Mouse (Mus musculus): ENCODE measurements around the gene Hmgn3. TPM values are rescaled to one million over a fixed set of nuclear protein-coding genes. Genes with fewer than 3 reads are reported as not detected.
"Not testable (repeated sequence)": the region's sequence is repeated elsewhere in the genome, so short reads cannot be mapped to it uniquely, and the experiment has no call there.

Gene Hmgn3
- 10 to 100 TPM; 20.2 to 26.6 TPM for total RNA-seq (2021)
- long read RNA-seq, experiment 1, transcript Hmgn3-201 (6 exons, 862 nt), result major isoform, 21 of 39 reads
- long read RNA-seq, experiment 1, transcript Hmgn3-203 (5 exons, 1,391 nt), result minor isoform, 5 of 39 reads
- long read RNA-seq, experiment 1, transcript Hmgn3-202 (6 exons, 983 nt), result minor isoform, 5 of 39 reads
- long read RNA-seq, experiment 1, partial matches to known transcripts, result 1 of 39 reads
- long read RNA-seq, experiment 1, other reads (novel, unspliced or antisense), result 6 of 39 reads
- long read RNA-seq, experiment 2, transcript Hmgn3-201 (6 exons, 862 nt), result major isoform, 15 of 27 reads
- long read RNA-seq, experiment 2, transcript Hmgn3-202 (6 exons, 983 nt), result minor isoform, 5 of 27 reads
- long read RNA-seq, experiment 2, partial matches to known transcripts, result 2 of 27 reads
- long read RNA-seq, experiment 2, other reads (novel, unspliced or antisense), result 2 of 27 reads

DNA sequence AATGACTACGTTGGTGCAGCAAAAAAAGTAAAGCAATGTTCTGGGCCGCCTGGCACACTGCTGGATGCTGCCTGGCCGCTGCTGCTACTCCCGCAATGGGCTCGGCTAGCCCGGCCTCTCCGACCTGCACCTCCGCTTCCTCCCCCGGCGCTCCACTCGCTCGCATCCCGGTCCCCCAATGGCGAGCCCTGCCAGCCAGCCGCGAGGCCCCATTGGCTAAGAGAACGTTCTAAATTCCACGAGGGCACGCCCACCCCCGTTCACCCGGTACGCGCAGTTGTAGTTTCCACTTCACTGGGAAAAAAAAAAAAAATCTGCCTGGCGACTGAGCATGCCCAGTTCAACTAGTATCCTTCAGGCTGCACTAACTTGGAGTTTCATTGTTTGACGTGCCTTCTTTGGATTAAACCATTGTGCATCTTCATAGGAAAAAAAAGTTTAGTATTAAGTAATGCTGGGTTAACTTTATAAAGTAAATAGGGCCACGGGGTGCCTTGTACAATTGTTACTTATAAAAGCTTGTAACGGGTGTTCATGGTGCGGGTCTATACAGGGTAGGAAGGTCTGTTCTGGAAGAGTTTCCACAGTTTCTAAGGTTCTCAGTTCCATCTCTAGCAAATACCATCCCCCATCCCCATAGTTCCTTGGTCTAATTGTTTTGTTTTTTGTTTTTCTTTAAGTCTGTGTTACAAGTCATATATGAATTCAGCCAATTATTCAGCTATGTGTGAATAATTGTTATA, at the start of gene Hmgn3:
Gene Hmgn3 (minus strand): TSS at position 240 of the 743 bp plus-strand sequence.
- intact Hi-C loops (cut with DNase I), result no loop called here
- DNase-seq, result peak; percentile 87 to 88

DNA sequence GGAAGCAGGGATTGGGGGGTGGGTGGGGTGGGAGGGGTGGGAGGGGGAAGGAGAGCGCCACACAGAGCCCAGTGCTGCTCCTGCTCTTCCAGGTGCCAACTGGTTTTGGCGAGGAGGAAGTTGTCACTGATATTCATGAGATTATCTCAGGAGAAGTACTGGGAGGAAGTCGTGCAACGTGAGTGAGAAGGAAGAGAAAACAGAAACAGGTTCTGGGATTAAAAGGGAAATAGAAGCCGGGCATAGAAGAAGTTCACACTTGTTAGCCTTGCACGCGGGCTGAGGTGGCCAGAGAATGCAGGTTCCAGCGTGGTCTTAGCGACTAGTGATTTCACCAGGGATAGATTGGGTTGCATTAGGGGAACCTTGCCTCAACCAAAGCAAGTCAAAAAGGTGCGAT, 49.3 kb upstream of the Hmgn3 start:
- DNase-seq, result no peak
- intact Hi-C loops (cut with DNase I), result no loop called here

DNA sequence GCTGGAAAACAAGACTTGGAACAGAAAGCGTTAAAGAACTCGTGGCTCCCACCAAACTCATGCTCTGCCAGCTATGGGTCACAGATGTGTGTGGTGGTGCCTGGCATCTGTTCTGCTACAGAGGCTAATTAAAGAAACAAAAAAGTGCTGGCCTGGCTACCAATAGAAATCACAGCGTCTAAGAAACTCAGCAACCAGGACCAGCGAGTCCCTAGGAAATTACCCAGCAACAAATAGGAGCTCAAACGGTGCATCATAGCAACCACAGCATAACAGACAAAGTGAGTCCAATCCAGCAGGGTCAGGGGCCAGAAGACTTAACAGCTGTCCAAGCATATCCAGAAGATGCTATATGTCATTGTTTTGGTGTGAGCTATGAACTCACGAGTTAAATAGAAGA, 48.5 kb upstream of the Hmgn3 start:
- intact Hi-C loops (cut with DNase I), result no loop called here
- no peak for DNase-seq

DNA sequence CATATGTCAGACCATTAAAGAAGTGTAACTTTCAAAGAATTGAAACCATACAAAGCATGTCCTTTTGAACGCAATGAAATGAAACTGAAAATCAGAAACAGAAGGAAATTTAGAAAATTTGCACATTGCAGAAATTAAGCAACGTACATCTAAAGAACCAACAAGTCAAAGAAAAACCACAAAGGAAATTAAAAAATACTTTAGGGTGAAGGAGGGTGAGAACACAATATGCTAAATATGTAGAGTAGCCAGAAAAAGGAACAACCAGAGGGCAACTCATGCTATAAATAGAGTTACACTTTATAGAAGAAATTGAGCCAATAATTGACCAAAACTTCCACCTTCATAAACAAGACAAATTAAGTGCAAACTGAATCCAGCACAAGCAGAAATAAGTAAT, 41.3 kb upstream of the Hmgn3 start:
- no peak for DNase-seq
- intact Hi-C loops (cut with DNase I), result no loop called here

DNA sequence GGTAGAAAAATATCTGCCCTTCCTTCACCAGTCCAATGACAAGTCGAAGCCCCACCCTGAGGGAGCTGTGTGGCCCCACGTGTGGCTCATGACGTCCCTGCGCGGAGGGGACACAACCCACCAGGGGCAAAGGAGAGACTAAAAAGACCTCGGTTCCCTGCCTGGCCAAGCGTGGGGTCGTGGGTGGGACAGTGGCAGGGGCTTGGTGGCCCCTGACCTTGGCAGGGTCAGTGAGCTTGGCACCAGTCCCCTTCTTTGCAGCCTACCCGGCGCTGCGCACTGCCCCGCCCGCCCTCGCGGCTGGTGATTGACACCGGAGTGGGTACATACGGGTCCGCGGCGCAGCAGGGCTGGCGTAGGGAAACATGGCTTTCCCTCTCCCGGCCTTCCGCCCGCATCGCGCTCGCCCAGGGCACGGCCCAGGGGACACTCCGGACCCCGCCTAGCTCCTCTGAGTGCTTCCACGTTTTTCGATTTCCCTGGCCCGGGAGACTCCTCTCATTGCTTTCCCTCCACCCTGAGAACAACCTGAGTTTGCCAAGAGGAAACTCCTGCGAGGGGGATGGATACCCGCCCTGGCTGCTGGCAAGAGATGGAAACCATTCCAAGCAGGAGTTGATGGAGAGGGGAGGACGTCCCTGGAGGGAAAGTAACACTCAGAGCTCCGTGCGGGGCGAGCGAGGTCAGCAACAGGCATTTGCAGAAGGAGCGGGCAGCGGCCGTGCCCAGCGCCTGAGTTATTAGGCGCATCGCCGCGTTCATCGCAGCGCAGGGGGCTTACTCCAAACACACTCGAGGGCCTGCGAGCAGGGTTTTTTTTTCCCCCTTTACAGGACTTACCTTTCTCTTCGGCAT, 667 bp downstream of the Hmgn3 start:
- peak; percentile 56 to 67 for DNase-seq
- intact Hi-C loops (cut with DNase I), result loop anchor here (2.0 kb wide), 1 partner anchor 171 kb away; the partner anchor contains the start of gene Phip

DNA sequence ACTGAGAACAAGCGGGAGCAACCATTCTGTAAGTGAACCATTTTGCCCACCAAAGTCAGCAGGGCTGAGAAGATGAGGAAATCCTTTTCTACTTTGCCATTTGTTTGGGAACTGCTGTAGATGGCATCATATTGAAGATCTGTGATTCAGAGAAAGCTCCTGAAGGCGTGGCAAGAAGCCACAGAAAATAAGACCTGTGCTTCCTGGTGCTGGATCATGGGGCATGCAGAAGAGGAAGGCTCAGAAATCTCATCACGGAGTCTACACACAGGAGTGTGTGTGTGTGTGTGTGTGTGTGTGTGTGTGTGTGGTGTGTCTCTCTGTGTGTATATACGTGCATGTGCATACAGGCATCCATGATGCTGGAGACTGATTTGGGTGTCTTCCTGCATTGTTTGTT, 16.7 kb downstream of the Hmgn3 start:
- no peak for DNase-seq
- intact Hi-C loops (cut with DNase I), result no loop called here

DNA sequence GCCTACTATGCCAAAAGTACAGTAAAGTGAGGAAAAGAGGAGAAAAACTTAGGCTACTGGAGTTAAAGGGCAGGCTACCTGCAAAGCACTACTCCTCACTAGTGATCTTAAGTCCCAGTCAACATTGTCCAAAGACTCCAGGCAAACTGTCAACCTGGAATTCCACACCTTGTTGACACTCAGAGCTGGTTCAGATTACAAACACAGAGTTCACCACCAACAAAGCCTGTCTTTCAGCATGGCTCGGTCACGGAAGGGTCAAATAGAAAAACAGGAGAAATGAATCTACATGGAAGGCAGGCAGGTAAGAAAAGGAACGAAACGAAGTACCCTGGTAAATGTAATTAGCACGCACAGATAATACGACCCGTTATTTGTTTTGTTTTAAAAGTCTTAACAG, 18.6 kb downstream of the Hmgn3 start:
- intact Hi-C loops (cut with DNase I), result no loop called here
- no peak for DNase-seq

DNA sequence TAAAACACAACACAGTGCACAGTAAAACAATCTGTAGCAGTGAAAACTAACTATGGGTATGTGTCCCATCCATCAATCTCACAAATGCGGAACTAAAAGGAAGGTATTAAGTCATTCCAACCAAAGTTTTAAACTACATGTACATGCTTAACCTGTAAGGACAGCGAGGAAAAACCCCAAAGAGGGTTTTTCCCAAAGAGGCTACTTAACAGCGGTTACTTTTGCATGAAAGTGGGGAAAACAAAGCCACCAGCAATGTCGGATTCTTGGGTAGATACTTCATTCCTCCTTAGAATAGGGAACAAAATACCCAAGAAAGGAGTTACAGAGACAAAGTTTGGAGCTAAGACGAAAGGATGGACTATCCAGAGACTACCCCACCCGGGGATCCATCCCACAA, 20.0 kb downstream of the Hmgn3 start:
- intact Hi-C loops (cut with DNase I); DNase-seq: not testable (repeated sequence)

DNA sequence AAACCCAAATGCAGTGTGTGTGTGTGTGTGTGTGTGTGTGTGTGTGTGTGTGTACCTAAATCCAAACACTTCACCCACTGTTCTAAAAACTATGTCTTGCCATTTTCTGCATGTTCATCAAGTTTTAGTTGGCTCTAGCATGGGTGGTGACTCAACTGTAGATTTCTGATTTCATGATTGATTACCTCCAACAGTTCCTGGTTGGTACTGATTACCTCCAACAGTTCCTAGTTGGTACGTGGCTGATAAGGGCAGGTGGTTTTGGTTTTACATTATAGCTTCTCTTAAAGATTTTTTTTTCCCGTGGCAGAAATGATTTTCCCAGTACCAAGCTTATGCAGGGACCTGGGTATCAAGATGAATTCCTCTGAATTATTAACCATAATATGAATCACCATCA, 27.3 kb downstream of the Hmgn3 start:
- intact Hi-C loops (cut with DNase I), result no loop called here
- no peak for DNase-seq

DNA sequence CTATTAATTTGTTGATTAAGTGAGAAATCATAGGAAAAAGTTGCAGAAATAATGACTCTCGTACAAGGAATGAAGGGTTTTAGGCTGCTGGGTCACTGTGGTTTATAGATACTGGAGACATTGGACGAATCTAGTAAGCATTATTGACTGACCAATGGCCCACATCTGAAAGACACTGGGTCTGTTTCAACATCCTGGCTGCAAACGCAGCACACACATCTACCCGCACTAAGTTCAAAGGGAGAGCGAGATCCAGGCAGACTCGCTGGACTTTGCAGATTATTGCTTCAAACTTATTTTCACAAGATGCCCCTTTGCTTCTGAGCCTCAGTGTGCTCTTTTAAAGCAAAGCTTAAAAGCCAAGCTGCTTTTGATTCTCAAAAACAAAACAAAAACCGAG, 29.0 kb downstream of the Hmgn3 start:
- intact Hi-C loops (cut with DNase I), result no loop called here
- no peak for DNase-seq

DNA sequence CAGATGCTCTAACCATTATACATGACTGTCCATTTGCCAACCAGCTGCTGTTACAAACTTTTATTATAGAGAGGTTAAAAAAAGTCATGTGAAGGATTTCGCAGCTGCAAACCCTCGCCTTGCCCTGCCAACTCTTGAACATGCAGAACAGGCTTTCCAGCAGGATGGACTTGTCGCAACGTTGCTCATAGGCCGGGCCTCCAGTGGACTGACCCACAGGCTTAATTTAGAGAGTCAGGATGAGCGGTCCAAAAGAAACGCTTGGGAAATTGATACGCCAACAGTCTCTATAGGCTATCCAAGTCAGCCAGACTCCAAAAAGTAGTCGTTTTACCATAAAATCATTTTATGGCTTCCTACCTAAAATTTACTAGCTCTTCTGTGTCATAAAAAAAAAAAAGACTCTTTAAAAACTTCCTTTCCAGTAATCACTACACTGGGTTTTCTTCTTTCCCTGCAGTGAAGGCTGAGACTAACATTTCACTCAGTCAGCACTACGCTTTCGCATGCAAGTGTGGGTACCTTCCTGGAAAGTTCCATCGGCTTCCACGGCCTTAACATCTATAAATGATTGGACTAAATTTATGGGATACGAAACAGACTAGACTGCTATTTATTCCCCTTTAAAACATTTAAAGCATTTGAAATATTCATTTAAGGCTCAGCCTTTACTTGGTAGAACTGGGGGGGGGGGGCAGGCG, 29.6 kb downstream of the Hmgn3 start:
- DNase-seq, result no peak
- intact Hi-C loops (cut with DNase I), result no loop called here

DNA sequence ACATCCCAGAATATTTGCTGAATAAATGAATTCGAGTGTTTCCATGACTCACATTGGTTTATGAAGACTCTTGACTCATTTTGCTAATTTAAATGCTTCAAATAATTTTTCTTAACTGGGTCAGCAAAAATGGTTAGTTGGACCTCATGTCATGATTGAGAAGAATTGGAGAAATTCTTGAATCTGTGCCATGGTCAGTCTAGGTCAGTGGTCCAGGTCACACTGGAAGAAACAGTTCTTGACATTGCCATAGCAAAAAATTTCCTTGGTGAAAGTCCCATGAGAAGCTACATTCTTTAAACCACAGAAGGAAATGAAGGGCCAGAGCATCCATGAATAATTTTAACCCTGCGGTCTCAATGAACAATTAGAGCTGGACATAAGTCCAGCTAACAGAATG, 30.8 kb downstream of the Hmgn3 start:
- DNase-seq, result no peak
- intact Hi-C loops (cut with DNase I), result no loop called here

DNA sequence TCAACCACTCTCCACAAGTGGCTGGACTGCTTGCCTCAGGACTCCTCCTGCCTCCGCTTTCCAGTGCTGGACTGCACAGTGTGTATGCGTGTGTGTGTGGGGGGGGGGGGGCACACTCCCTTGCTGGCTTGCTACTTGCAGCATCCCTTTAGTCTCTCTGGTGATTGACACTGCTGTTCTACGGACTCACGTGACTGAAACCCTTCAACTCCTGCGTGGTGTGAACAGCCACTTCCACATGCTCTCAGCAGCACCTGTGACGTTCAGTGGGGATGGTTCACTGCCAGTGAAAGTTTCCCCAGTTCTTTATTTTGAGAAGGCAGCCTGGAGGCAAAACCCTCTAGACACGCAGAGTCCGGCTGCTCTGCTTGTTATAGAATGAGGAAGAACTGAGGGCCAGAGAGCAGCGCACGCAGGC, 32.7 kb downstream of the Hmgn3 start:
- intact Hi-C loops (cut with DNase I), result no loop called here
- DNase-seq, result no peak

DNA sequence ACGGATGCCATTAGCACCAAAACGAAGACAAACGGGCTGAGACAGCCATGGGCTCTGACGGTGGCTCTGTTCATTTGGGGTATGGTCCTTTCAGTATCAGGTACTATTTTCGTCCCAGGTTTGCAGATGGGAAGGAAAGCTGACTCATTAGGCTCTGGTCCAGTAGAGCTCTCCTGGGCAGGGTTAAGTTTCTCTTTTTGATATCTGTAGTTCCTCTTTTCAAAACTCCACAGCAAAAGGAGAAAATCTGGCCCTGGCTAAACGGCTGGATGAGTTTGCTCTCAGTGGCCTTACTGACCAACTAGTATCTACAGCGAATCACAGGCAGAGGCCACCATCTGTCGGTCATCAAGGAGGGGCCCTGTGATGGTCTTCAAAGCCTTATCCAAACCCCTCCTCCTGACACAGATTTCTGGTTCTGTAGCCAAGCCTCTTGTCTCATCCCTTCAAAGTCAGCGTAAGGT, 34.1 kb downstream of the Hmgn3 start:
- intact Hi-C loops (cut with DNase I), result no loop called here
- DNase-seq, result peak in 1 of 2 experiments; percentile 4

DNA sequence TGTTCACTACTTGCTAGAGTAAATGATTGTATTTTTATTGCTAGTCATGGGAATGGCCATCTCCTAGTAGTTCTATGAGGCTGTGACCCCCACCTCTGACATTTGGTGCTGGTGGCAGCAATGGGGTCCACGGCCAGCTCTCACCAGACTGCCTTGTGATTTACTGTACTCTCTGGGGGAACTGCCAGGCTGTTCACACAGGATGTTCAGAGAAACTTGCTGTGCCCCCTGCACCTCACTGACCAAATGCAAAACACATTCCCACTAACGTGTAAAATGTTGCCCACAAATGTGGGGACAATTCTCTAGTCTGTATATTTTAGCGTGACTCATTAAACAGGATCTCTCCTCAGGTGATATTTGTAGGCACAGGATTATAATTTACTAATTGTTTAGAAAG, 34.7 kb downstream of the Hmgn3 start:
- intact Hi-C loops (cut with DNase I), result no loop called here
- DNase-seq, result no peak

DNA sequence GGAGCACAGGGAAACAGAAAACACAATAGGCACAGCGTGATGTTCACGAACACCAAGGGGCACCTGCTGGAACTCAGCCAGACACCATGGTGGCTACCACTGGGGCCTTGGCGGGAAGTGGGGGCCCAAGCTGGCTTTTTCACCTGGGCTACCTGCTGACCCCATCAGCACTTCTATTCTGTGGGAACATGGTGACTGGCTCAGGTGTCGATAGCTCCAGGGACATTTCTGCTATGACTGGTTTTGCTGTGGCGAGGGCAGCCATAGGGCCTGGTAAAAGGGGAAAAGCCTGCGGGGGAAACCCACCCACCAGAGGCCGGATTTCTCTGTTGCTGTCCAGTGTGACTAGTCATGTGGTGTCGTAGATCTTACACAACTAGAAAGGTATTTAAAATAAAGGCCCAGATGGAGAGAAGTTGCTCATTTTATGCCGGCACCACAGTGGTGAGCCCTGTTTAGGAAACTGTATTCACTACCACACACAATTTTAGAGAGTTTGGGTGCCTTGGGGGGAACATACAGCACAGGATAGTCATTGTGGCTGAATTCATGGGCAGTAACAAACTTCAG, 35.3 kb downstream of the Hmgn3 start:
- intact Hi-C loops (cut with DNase I), result no loop called here

DNA sequence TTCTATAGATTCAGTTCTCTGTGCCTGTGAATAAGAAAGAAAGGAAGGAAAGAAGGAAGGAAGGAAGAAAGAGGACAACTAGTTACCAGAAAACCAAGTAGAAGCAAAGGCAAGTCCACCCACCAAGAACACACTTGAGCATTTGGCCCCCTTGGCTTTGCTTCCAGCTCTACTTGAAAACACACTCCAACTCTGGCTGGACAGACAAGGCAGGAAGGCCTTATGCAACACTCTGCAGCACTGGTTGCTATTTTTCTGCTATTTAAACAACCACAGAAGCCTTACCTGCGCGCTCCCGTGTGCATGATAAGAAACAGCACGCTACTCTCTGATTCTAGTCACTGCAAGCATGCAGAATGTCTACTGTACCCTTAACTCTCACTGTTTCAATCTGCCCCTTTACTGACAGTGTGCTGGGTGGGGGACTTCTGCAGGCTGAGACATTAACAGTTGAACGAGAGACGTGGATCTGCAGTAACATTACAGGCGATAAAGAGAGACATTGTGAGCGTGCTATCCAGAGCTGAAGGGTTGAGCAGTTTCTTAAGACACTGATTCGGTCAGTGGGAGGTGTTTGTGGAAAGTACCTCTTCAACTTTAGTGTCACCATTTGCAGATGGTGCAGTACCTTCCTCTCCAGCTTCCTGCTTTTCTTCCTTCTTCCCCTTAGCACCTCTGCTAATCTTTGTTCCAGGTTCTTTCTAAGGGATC, 35.9 kb downstream of the Hmgn3 start:
- intact Hi-C loops (cut with DNase I), result no loop called here
- DNase-seq, result no peak

More for the DNA sequence above, 35.3 kb downstream of the Hmgn3 start:
- DNase-seq, result no peak

DNA sequence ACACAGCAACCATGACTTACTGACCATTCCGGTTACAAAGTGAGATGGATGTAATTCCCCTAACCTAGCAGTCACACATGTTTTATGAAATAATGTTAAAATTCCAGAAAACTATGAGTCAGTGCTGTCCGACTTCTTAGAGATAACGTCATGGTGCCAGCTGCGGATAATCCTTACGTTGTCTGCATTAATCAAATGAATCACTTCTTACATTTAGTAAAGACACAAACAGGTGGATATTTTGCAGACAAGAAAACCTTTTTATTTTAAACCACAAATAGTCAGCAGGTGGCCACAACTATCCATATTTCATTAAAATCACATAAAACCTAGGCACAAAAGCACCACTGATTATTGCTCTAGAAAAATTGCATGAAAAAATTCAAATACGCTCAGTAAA, 36.8 kb downstream of the Hmgn3 start:
- intact Hi-C loops (cut with DNase I), result no loop called here
- no peak for DNase-seq

DNA sequence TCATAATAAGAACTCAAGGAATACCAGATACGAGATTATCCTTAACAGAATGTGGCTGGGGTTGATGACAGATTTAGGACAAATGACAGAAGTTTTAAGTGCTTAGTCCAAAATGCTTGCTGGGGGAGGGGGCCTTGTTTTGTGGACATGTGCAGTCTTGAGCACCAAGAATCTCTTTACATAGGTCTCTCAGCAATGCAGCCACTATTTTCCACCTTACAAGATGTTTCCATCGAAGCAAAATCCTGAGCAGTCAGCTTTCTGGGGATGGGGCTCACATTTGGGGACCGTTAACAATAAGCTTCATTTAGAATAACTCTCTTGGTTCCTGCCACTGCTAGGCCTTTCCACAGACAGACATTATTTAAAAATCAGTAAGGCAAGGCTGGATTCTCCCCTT, 37.7 kb downstream of the Hmgn3 start:
- no peak for DNase-seq
- intact Hi-C loops (cut with DNase I), result no loop called here
